Mouse (Mus musculus): ENCODE measurements at regions not wholly inside any gene's neighbourhood (a gene's known extent, or its start where the extent isn't known, plus 50 kb on each side); places are given as distances from the start of the nearest gene placed in this dataset.

DNA sequence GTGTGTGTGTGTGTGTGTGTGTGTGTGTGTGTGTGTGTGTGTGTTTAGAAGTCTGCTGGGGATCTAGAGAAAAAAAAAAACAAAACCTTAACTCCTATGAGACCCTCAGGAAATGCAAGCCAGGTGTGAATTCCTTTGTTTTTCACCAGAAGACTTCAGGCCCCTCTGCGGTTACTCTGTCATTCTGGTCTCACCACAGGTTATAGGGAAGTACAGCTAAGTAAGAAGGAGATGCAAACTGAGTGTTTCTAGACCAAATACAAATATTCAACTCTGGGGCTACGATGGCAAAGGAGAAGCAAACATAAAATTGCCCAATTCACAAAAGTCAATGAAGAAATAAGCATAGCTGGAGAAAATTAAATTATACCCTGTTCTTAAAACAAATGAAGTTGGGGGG lies 54.9 kb upstream of the Basp1 start:
- Histone ChIP-seq H3K27ac (no peak overlapping the region), H3K4me3 (no peak overlapping the region)
- no peak for DNase-seq (ENCODE audit: extremely low spot score in 1 of 2, low spot score in 2 of 2)
- intact Hi-C loops (cut with DNase I), result no loop called here
- TF ChIP-seq CTCF (IDR thresholded peaks at IDR 0.05), result no peak

DNA sequence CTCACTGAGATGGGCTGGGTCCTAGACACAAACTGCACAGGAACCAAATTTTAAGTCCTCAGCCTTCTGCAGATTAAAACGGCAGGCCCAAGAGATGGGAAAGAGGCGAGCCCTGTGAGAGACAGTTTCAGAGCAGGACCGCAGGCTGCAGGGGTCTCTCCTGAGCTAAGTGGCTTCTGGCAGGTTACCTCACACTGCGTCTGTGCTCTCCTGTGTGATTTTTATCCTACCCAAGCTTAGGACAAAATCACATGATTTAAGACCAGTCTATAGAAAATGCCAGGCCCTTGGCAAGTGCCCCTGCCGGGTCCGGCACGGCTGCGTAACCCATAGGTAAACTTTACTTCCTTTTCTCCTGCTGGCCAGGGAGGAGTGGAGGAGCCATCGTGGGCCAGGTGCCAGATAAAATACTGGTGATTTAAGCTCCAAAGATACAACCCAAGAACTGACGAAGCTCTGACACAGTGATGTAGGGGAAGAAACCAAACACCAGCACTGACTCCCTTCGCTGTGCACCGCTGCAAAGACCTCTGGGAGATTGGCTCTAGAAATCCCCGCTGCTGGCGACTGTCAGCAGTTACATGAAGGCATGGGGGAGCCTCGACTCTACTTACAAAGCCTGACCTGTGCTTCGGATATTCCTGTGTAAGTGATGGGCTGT lies 55.8 kb upstream of the Basp1 start:
- intact Hi-C loops (cut with DNase I), result no loop called here
- DNase-seq (ENCODE audit: extremely low spot score in 1 of 2, low spot score in 2 of 2), result no peak
- no peak for TF ChIP-seq CTCF (IDR thresholded peaks at IDR 0.05)

DNA sequence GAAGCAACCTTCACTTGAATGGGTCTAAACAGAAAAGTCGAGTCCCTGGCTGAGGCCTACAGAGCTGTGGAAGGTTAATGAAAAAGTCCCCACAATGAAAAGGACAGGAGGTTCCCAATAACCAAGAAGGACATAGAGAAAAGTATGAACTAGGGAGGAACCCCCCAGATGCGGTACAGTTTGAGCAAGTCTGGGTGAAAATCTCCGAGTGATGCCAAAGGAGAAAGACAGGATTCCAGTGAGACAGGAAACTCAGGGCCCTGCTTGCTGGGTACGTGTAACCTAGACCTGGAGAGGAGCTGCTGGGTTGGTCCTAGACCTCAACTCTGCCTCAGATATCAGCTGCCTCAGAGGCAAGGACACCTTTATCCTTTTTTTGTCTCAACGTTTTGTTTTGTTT lies 57.8 kb upstream of the Basp1 start:
- TF ChIP-seq CTCF (IDR thresholded peaks at IDR 0.05), result no peak
- no peak overlapping the region for H3K27ac ChIP-seq
- no peak overlapping the region for H3K4me3 ChIP-seq
- intact Hi-C loops (cut with DNase I), result no loop called here
- no peak for DNase-seq (ENCODE audit: extremely low spot score in 1 of 2, low spot score in 2 of 2)

More for the DNA sequence above, 55.8 kb upstream of the Basp1 start:
- Histone ChIP-seq H3K4me3 (no peak overlapping the region), H3K27ac (no peak overlapping the region)

DNA sequence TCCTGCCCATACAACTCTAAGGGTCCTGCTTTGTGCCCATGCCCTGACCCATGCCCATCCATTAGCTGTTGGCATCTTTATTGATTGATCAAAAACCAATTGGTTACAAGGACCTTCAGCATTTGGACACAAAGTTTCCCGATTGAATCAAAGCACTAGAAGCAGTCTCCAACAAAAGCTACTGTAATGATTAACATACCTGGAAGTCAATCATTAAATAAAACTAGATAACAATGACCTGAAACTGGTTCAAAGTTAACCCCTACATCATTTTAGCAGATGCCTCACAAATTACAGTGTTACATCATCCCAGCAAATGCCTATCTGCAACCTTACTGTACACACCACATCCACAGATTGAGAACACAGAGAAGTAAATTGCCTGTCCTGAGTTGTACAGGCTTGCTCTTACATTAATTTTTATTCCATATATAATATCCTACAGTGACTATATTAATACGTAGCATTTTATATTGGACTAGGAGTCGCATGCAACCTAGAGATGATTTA lies 59.7 kb upstream of the Basp1 start:
- intact Hi-C loops (cut with DNase I), result no loop called here
- TF ChIP-seq CTCF (IDR thresholded peaks at IDR 0.05), result no peak
- H3K27ac ChIP-seq, result no peak overlapping the region
- no peak overlapping the region for H3K4me3 ChIP-seq
- DNase-seq (ENCODE audit: extremely low spot score in 1 of 2, low spot score in 2 of 2), result no peak

DNA sequence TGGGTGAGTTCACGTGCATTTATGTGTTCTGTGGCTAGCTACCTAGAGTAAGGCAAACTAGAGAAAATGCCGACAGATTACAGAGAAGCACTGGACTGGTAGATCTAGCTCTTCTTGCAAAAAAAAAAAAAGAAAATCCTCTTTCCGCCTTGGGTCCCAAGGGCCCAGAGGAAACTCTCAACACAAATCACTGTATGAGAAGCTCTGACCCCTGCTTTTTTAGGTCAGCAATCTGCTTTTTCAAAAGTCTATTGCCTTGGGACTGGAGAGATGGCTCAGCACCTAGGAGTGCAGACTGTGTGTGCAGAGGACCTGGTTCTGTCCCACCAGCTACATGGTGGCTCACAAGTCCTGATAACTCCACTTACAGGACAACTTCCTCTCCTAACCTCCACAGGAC lies 60.5 kb upstream of the Basp1 start:
- no peak overlapping the region for H3K4me3 ChIP-seq
- intact Hi-C loops (cut with DNase I), result no loop called here
- no peak for TF ChIP-seq CTCF (IDR thresholded peaks at IDR 0.05)
- no peak for DNase-seq (ENCODE audit: extremely low spot score in 1 of 2, low spot score in 2 of 2)
- H3K27ac ChIP-seq, result no peak overlapping the region

DNA sequence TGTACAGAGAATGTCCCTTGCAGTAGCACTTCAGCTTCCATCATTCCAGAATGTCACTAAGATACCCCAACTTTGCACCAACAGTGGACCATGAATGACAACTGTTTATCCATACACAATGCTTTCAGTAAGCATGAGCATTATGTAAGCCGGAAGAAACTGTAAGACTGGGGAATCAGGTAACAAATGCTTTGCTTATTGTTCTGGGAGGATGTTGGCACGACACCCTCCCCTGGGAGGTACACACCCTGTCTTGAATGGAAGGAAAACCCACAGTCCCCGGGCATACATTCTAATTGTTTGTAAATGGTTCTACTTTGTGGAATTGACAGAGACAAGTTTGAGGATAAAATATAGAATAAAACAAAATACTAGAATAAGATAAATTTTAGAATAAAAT lies 69.0 kb upstream of the Basp1 start:
- no peak overlapping the region for H3K4me3 ChIP-seq
- intact Hi-C loops (cut with DNase I), result no loop called here
- DNase-seq (ENCODE audit: extremely low spot score in 1 of 2, low spot score in 2 of 2), result no peak
- no peak for TF ChIP-seq CTCF (IDR thresholded peaks at IDR 0.05)
- H3K27ac ChIP-seq, result no peak overlapping the region

DNA sequence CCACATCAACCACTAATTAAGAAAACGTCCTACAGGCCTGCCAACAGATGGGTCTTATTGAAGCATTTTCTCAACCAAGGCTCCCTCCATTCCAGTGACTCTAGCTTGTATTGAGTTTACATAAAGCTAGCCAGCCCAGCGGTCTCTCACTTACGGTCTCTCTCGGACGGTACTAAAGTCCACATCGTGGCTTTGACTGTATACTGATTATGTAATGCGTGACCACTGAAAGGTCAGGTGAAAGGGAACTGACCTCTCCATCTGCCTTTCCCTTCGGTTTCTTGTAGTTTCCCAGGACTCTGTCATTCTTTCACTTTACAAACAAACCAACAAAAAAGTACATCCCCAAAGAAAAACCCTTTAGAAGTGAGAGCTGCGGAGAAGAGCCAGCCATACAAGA lies 71.8 kb upstream of the Basp1 start:
- Histone ChIP-seq H3K4me3 (no peak overlapping the region), H3K27ac (no peak overlapping the region)
- TF ChIP-seq CTCF (IDR thresholded peaks at IDR 0.05), result no peak
- no peak for DNase-seq (ENCODE audit: extremely low spot score in 1 of 2, low spot score in 2 of 2)
- intact Hi-C loops (cut with DNase I), result no loop called here

DNA sequence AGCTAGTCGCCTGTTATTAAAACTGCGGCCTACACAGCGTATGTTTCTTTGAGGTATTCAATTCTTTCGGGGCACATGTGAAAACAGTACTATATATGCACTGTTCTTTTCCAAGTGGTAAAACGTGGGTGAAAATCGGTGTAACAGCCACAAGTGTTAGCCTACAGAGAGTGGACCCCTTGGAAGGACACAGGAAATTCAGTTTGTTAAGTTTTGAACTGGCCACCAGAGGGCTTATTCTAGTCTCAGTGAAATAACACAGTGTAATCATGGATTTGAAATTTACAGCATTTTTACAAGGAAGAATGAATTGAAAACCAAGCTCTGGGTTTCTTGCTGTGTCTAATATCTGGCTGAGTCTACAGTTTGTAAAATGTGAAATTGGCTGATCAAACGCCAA lies 72.6 kb upstream of the Basp1 start:
- no peak for DNase-seq (ENCODE audit: extremely low spot score in 1 of 2, low spot score in 2 of 2)
- Histone ChIP-seq H3K4me3 (no peak overlapping the region), H3K27ac (no peak overlapping the region)
- peak; percentile 61 for TF ChIP-seq CTCF (IDR thresholded peaks at IDR 0.05)
- intact Hi-C loops (cut with DNase I), result loop anchor here (1.0 kb wide), 1 partner anchor 231 kb away; no protein-coding TSS in a partner anchor

DNA sequence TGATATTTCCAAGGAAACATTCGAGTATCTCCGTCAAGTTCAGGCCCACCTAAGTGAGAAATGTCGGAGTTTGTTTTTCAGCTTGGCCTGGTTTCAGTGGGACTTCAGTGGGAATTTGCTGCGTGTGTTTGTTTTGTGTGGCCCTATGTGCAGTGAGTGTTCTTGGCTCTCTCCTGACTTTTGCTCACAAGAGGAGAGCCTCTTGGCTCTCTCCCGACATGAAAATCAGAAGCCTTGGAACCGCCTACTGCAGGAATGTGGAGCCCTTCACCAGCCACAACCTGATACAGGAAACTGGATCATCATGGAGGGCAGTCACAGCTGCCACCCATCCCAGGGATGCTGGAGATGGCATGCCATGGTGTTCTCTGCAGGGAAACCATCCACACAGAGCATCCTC lies 76.2 kb upstream of the Basp1 start:
- Histone ChIP-seq H3K4me3 (no peak overlapping the region), H3K27ac (no peak overlapping the region)
- intact Hi-C loops (cut with DNase I), result no loop called here
- no peak for DNase-seq (ENCODE audit: extremely low spot score in 1 of 2, low spot score in 2 of 2)
- TF ChIP-seq CTCF (IDR thresholded peaks at IDR 0.05), result no peak

DNA sequence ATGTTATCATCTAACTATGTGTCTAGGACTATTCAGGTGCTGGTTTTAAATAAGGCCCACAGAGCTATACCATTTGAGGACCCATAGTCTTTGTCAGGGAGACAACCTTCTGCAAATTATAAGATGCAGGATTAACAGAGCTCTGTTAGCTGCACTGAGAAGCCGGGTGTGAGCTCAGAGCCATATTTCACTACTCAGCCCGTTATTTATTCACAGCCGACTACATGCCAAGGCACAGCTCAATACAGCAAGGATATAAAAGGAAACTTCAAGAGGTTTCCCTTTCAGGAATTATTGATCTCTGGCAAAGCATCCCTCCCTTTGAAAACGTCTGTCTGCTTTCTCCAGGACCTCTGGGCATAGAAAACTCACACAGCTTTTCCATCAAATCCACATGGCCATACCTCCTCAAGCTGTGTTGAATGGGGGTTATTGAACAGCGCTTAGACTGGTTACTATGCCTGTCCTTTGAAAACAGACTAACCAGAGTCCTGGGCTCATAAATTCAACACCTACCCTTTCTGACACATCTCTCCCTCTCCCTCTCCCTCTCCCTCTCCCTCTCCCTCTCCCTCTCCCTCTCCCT lies 78.7 kb upstream of the Basp1 start:
- Histone ChIP-seq H3K27ac (no peak overlapping the region), H3K4me3 (no peak overlapping the region)
- no peak for DNase-seq (ENCODE audit: extremely low spot score in 1 of 2, low spot score in 2 of 2)
- TF ChIP-seq CTCF (IDR thresholded peaks at IDR 0.05), result no peak
- intact Hi-C loops (cut with DNase I), result no loop called here

DNA sequence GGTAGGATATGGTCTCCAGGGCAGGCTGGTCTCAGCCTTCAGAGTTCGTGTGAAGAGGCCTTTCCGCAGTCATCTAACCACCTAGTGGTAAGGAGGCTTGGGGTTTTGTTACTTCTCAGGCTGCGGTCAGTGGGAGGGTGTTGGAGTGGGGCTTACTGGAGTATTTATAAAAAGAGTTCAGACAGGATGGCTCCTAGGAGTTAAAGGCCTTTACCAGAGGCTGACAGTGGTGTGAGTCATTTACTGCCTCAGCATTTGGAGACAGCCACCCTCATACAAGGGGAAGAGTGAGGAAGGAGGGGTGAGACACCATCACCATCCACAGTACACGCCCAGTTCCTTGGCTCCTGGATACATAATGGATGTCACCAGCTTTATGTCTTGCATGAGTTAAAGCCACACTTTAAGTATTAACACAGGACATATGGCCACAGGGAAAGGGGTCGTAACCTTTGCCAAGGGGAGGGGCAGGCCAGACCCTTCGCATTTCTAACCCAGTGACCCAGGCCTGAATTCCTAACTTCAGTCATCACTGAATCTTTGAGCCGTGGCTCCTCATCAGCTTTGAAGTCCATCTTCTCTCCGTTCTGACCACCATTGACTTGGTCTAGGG lies 81.2 kb upstream of the Basp1 start:
- TF ChIP-seq CTCF (IDR thresholded peaks at IDR 0.05), result no peak
- H3K27ac ChIP-seq, result no peak overlapping the region
- intact Hi-C loops (cut with DNase I), result no loop called here
- no peak for DNase-seq (ENCODE audit: extremely low spot score in 1 of 2, low spot score in 2 of 2)
- no peak overlapping the region for H3K4me3 ChIP-seq

DNA sequence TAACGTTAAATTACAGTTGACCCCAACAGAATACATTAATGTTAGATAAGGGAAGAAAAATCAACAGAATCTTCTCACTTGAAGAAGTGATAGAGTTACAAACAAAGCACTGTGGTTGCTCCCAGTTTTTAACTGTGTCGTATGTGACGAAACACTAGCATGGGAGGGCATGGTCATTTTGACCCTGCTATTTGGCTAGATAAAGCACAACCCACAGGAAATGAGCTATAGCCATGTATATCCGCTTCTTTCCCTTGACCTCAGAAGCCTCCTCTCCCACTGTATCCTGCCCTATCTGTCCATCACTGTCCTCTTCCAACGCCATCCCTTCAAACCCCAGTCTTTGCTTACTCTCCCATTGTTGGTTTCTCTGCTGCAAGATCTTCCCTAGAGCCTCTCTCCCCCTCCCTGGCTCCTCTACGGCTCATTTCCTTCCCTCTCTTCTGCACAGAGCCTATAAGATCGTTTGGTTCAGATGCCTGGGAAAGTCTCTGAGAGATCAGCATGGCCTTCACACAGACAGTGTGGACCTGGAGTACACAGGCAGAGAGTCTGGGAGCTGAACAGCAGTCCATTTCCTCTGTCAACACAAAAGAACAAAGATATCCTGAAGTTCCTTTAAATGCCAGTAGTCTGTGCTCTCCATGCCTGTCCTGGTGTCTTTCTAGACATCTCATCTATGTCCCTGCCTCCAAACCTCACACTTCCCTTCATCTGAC lies 82.5 kb upstream of the Basp1 start:
- Histone ChIP-seq H3K27ac (no peak overlapping the region), H3K4me3 (no peak overlapping the region)
- intact Hi-C loops (cut with DNase I), result no loop called here
- TF ChIP-seq CTCF (IDR thresholded peaks at IDR 0.05), result no peak; the same call in 1 of the 2 replicates
- no peak for DNase-seq (ENCODE audit: extremely low spot score in 1 of 2, low spot score in 2 of 2)

Data from left cerebral cortex, adult 2 months (tissue).